Mouse (Mus musculus) monocyte, adult 2 months (primary cell): Measurements from ENCODE around the gene Smug1.

Experiments used
- DNase-seq, 2 experiments: peaks; one replicate each; pipeline ENCODE4 v3.0.0; 2022; ENCODE audit warnings: low spot score in 2 of 2, low read depth in 1 of 2

Gene Smug1

DNA sequence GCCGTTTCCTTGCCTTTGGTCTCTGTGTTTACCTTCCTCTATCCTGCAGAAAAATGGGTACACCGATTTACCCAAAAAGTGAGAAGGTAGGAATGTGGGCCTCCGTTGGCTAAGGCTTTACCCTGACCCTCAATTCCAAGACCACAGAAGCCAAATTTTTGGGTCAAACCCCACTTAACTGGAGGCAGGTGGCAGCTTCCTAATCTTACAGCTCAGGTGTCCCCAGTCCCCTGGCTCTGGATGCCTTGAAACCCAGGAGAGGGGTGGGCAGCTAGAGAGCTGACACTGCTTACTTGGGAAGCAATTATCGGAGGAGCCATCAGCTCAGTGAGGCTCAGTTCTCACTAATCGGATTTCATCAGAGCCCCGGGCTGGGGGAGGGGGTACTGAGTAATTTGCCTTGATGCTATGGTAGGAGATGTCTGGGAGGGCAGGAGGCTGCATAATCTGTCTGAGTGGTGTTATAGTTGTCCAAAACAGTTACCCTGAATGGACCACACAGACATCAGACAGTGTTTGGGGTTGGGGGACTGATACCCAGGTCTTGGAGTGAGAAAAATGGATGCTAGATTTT, at the start of gene Smug1:
Gene Smug1 (minus strand): TSS at position 51 of the 574 bp plus-strand sequence.
- DNase-seq, result no peak

GRCm38 (mm10) chr15:103216052-103216451, 49.2 kb upstream of the Smug1 start:
- no peak for DNase-seq

GRCm38 (mm10) chr15:103214971-103215907, 48.3 kb upstream of the Smug1 start:
- peak; percentile 0 to 20 for DNase-seq

DNA sequence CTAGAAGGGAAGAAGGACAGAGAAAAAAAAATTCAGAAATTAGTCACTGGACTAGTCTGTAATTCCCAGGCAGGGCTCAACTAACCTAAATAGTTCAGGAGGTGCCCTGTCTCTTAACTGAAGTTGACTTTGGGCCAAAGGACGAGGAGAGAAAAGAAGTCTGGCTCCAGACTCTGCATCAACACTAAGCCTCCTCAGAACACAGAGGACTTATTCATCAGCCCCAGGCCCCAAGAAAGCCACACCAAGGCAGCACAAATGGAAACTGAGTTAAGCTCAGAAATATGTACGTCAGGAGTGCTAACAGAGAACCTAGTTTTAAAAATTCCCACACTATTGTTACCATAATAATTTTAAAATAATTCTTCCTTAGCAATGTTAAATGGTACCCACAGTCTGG, 47.3 kb upstream of the Smug1 start:
- DNase-seq, result no peak

DNA sequence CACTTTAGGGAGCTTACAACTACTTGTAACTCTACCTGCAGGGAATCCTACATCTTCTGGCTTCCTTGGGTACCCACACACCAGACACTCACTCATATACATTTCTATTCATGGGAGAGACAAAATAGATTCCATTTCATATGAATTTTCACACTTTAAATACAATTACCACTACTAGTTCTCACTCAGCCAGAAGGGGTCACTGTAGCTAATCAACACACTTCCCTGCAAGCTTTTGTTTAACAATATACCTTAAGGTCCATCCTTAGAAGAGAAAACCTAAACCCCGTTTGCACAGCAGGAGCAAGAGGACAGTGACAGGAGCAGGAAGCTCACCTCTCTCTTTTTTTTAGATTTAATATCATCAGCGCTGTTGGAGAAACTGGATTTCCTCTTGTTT, 38.3 kb upstream of the Smug1 start:
- DNase-seq, result no peak

DNA sequence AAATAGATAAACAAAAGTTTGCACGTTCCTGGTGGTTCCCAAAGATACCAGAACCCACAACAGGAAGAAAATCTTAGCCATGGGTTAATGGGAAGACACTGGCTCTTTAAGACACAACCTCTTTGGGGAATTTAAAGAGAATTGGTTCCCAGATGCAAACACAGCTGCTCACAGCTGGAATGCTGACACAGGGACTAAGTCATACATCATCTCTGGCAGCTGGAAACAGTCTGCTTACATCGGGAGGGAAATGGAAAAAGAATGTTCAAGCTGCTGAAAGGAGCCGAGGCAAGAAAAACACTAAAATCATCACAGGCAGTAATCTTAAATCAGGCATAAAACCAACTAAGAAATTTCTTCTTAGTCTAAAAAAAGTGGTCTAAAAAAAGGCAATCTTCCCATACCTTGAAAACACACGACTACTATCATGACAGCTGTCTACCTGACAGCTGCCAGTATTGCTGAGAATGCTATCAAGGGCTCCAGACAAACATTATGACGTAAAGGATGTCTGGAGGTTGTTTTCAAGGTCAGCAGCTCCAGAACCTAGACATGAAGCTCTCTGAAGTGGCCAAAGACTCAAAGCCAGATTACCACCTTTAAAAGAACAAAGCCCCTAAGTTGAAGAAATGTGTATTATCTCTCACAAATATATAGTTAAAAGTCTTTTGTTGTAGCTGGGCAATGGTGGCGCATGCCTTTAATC, 35.3 kb upstream of the Smug1 start:
- no peak for DNase-seq

- DNase-seq, result no peak
These were observed 30.9 kb upstream of the Smug1 start for GRCm38 (mm10) chr15:103197785-103198184.

DNA sequence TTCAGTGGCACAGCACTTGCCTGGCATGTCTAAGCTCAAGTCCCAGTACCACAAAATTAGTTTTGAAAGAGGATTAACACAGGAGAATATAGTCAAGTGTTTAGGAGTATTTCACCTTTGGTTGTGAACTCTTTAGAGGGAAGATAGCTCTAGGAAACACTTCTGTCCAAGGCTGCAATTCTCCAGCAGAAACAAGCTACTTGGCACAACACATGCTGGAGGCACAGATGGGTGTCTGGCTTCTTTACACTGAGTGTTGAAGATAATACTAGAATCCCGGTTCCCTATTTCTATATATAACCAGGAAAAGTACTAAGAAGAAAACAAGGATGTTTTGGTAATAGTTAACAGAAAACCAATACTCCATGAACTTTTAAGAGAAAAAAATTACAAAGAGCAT, 29.9 kb upstream of the Smug1 start:
- DNase-seq, result no peak

DNA sequence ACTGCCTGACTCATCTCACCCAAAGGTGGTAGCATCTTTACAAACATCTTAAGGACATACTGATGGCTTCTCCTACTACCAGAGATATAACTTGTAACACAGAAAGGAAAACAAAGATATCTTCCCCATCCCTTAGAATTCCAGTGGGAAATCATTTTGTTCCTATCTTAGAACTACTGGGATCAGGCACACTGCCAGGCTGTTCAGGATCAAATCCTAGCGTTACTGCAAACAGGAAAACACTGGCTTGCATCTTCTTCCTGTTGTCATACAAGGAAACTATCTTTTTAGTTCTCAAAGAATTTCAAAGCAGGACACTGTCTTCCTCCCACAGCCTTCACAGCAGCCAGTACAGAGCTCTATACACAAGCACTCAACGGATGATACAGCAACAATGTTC, 26.7 kb upstream of the Smug1 start:
- DNase-seq, result no peak

DNA sequence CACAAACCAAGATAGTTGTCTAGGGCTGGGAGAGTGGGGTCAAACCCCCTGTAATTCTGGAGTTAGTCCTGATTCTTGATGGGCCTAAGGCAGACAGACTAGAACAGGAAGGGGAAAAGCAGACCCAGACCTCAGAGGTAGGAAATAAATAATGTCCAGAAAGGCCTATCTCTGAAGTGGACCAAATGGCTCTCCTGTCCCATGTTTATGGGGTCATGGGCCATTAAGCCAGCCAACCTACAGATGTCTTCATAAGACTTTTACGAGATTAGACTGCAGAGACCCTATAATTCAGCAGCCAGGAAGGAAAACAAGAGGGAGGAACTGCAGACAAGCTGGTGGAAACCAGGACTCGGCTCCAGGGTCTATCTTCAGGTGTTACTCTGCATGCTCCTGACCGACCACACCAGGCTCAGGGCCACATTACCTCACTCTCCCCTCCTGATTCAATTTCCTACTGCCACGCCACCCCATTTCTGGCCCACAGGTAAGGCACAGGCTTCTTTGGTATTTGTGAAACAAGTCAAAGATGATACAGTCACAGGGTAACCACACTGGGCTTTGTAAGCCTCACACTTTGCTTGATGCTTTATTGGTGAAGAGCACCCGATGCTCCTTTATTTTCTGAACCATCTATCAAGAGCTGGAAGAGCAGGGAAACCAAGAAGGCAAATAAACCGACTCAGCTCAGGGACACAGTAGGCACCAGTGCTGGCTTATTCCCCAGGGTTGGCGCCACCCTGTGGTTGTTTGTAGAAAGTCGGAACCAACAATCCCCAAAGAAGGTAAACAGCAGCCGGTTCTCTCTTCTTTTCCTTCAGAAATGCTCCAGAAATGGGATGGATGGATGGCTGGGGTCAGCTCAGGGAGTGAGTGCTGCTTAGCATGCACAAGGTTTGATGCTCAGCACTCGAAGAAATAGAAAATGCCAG, 23.9 kb upstream of the Smug1 start:
- DNase-seq, result no peak

- DNase-seq, result no peak
These were observed 23.2 kb upstream of the Smug1 start for GRCm38 (mm10) chr15:103190083-103190482.

DNA sequence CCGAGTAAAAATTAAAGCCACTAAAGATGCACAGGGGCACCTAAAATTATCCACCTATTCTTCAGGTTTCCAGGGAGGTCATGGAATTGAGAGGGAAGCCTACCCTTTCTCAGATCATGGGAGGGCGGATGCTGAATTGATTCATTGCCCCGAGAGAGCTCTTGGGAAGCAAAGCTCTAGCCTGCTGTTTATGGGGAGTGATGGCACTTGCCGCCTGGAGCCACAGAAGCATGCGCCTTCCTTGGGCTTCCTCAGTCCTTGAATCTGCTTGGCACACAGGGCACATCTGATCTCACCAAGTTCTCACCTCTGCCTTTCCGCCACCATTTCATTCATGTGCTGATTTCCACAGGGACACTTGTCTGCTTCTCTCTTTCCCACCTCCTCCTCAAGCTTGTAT, 20.9 kb upstream of the Smug1 start:
- no peak for DNase-seq

DNA sequence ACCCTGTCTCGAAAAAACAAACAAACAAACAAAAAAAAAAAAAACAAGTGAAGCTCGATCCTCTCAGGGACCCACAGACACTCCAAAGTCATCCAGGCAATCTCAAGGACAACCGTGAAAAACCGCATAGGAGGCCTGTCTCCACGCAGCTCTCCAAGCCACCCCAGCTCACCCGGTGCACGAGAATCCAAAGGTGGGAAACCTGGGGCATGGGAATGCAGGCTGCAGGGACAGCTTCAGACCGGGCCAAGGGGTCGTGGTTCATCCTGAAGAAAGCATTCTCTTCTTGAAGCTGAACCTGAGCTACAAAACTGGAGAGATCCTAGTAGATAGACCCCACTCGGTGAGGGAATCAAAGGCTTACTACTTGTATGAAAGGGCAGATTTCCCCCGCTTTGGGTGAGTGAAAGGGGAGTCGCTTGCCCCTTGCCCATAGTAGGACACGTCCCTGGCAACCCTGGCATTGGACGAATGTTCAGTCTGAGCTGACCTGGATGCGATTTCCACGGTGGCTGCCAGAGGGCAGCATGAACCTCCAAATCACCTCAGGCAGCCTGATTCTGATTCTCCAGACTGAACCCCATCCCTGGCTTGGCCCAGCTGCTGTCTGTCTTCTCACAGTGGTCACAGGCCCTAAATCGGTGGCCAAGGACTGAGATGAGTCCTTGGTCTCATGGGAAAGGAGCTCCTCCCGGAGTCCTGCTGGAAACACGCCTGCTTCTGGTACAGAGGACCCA, 18.7 kb upstream of the Smug1 start:
- no peak for DNase-seq

DNA sequence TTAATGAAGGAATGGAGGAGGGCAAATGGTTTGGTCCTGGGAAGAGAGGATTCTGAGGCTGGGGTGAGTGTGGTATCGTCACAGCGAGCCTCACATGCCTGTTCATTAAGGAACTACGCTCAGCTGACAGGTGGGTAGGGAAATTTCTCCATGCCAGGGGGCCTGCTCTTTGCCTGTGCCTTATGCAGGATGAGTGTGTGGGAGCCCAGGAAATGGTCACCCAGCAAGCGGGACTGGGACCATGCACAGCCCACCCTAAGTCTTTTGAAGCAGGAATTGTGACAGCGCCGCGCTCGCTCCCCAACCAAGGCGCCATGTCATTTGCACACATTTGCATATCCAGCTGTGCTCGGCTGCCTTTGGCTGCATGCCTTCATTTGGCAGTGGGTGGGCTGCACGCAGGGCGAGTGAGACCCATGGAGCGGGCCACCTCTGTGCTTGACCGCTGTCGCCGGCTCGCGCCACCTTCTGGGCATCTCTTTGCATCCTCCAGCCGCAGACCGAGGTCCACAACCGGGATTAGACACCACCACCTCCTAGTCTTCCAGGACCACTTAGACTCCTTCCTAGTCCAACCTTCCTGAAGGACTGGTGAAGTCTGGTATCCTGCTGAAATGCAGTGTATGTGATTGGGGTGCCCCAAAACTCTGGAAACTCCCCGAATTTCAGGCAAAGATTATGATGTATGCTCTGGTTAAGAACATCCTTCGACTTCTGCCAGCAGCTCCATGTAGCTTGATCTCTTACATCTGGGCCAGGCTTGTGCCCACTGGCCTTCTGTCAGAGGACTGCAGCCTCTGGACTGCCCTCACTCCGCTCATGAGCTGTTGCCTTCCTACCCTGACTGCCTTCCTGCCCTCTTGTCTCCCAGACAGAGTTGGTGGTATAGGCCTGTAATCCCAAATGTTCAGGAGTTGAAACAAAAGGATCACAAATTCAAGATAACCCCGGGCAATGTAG, 17.0 kb upstream of the Smug1 start:
- no peak for DNase-seq

DNA sequence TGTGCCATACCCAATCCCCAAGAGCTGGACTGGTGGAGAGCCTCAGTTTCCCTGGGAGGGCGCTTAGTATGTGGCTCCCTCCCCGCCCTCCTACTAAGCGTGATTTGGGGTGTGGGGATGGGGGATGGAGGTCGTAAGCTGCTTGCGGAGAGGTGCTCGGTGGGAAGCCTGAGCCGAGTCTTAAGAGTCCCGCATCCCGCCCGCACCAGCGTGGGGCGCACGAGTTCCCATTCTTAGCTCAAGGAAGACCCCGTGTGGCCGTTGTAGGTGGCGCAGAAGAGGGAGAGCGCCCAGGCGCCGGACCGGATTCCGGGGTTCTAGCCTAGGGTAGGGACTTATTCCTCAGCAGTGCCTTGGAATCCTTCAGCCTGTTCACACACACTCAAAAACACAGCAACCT, 16.2 kb upstream of the Smug1 start:
- peak in 1 of 2 experiments; percentile 41 for DNase-seq

- DNase-seq, result peak in 1 of 2 experiments; percentile 37
These were observed 15.4 kb upstream of the Smug1 start for GRCm38 (mm10) chr15:103182166-103182790.

DNA sequence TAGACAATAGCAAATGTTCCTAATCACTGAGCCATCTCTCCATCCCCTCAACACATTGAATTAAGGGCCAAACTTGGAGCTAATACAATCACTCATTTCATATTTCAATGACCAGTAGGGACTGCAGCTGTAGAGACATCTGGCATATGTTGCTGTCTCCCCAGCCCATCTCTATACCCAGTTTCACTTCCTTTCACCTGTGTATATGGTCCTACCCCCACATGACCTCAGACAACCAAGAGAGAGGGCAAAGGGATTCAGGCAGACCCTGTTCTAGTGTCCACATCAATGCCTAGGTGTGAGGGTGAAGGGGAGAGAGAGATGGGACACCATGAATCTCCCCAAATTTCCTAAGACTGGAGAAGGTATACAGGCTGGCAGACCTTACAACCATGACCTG, 13.5 kb upstream of the Smug1 start:
- no peak for DNase-seq

GRCm38 (mm10) chr15:103178767-103179166, 11.9 kb upstream of the Smug1 start:
- DNase-seq, result no peak

DNA sequence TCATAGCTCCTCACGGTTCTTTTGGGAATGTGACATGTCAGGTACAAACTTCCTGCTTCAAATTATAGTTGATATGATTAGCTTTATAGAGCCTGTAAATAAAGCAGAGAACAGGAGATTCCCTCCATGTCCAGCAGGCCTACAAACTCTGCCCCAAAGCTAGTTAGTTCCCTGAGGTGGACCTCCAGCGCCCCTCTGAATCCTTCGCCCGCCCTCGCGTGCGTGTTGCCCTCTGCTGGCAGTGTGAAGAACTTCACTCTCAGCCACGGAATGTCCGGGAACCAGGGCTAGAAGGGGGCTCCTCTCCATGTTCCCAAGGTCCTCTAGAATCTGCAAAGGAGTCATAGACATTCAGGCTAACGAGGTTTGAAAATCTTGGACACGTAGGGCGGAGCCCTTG, 11.2 kb upstream of the Smug1 start:
- no peak for DNase-seq
